Mouse (Mus musculus) kidney, embryonic 16.5 days (tissue): Measurements from ENCODE around the gene Olfr247. TPM values are rescaled to one million over a fixed set of nuclear protein-coding genes. Genes with fewer than 3 reads are reported as not detected.

ENCODE experiments used
- polyA plus RNA-seq: library from polyadenylated mRNA; unstranded; fragments of >200 nt; fragmentation: Nextera tagmentation; extraction: Ambion mirVana; gene quantifications from 2 replicates; pipeline ENCODE4 v1.2.1, GENCODE M21; 2015

The Olfr247 gene
- polyA plus RNA-seq, 1 experiment from 2014 or later, result not detected

Other genes starting within 250 kb of the Olfr247 start
- not detected in 2 replicates for gene Olfr805, start 246.8 kb downstream of the Olfr247 start, polyA plus RNA-seq
- gene Olfr806, start 234.2 kb downstream of the Olfr247 start, polyA plus RNA-seq, result not detected in 2 replicates
- gene Olfr807, start 218.3 kb downstream of the Olfr247 start, polyA plus RNA-seq, result not detected in 2 replicates
- gene Olfr808, start 210.7 kb downstream of the Olfr247 start, polyA plus RNA-seq, result not detected in 2 replicates
- gene Olfr809, start 201.5 kb downstream of the Olfr247 start, polyA plus RNA-seq, result not detected in 2 replicates
- not detected in 2 replicates for gene Olfr810, start 181.2 kb downstream of the Olfr247 start, polyA plus RNA-seq
- not detected in 2 replicates for gene Olfr811, start 171.7 kb downstream of the Olfr247 start, polyA plus RNA-seq
- gene Olfr812, start 130.0 kb downstream of the Olfr247 start, polyA plus RNA-seq, result not detected in 2 replicates
- not detected in 2 replicates for gene Olfr813, start 120.8 kb downstream of the Olfr247 start, polyA plus RNA-seq
- not detected in 2 replicates for gene Olfr814, start 96.3 kb downstream of the Olfr247 start, polyA plus RNA-seq
- gene Olfr815, start 70.3 kb downstream of the Olfr247 start, polyA plus RNA-seq, result not detected in 2 replicates
- gene Olfr816, start 60.5 kb downstream of the Olfr247 start, polyA plus RNA-seq, result not detected in 2 replicates
- gene Olfr818, start 27.0 kb downstream of the Olfr247 start, polyA plus RNA-seq, result not detected in 2 replicates
- not detected in 2 replicates for gene Olfr819, start 8.9 kb downstream of the Olfr247 start, polyA plus RNA-seq
- gene Gm10310, start 8.9 kb upstream of the Olfr247 start, polyA plus RNA-seq, result not detected in 2 replicates
- gene Olfr820, start 36.5 kb upstream of the Olfr247 start, polyA plus RNA-seq, result not detected in 2 replicates
- not detected in 2 replicates for gene Olfr821, start 54.2 kb upstream of the Olfr247 start, polyA plus RNA-seq
- gene Olfr822, start 95.1 kb upstream of the Olfr247 start, polyA plus RNA-seq, result not detected in 2 replicates
- not detected in 2 replicates for gene Olfr823, start 139.2 kb upstream of the Olfr247 start, polyA plus RNA-seq
- gene Olfr824, start 153.9 kb upstream of the Olfr247 start, polyA plus RNA-seq, result not detected in 2 replicates
- not detected in 2 replicates for gene Olfr825, start 190.6 kb upstream of the Olfr247 start, polyA plus RNA-seq
- gene Olfr826, start 208.0 kb upstream of the Olfr247 start, polyA plus RNA-seq, result not detected in 2 replicates
- not detected in 2 replicates for gene Olfr827, start 238.3 kb upstream of the Olfr247 start, polyA plus RNA-seq